Mouse (Mus musculus): Measurements from ENCODE around the gene Ghsr.

DNA sequence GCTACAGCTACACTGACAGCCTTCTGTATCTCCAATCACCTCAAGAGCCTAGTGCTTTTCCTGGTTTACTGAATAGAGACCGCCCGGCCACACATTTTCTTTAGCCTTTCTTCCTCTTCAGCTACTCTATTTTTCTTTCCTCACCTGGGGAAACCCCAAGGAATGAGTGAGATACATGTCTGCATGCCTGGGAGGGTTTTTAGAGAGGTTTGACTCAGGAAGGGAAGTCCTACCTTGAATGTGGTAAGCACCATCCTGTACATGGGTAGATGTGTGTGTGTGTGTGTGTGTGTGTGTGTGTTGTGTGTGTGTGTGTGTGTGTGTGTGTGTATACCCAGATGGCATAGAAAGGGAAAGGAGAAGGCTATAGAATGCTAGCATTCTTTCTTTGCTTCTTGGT lies 40.1 kb downstream of the Ghsr start:
- TF ChIP-seq CTCF (conservative IDR thresholded peaks at IDR 0.05 in 1 of 2, IDR thresholded peaks at IDR 0.05 in 1 of 2; ENCODE audit: low read depth in 2 of 2, low read length in 2 of 2) (no peak), NELFE (IDR thresholded peaks at IDR 0.05; ENCODE audit: low read depth, low read length) (no peak), EP300 (IDR thresholded peaks at IDR 0.05; ENCODE audit: low read length) (peak; percentile 57; the same call in 1 of the 2 replicates), ZMIZ1 (IDR thresholded peaks at IDR 0.05; ENCODE audit: low read depth, low read length) (no peak), POLR2A (IDR thresholded peaks at IDR 0.05; ENCODE audit: low read depth, low read length) (no peak), USF1 (IDR thresholded peaks at IDR 0.05; ENCODE audit: low read depth, low read length) (no peak), PAX5 (IDR thresholded peaks at IDR 0.05; ENCODE audit: low read length) (no peak), UBTF (IDR thresholded peaks at IDR 0.05; ENCODE audit: low read depth, low read length) (no peak), POLR2AphosphoS2 (IDR thresholded peaks at IDR 0.05; ENCODE audit: low read depth, low read length) (no peak), ETS1 (conservative IDR thresholded peaks at IDR 0.05; ENCODE audit: low read depth, low read length) (peak; percentile 43; the same call in 1 of the 2 replicates), JUND (conservative IDR thresholded peaks at IDR 0.05; ENCODE audit: low read depth, low read length) (no peak), MEF2A (IDR thresholded peaks at IDR 0.05; ENCODE audit: borderline replicate concordance, low read depth, low read length) (peak; percentile 50; the same call in 1 of the 2 replicates)

All from CH12.LX (cell line).